Mouse (Mus musculus) lung, postnatal 10 days (tissue): ENCODE measurements around the gene Fbxl3.
A peak's percentile ranks its signal among the peaks of the same experiment; 100 is the strongest.

Experiments
- DNase-seq: peaks from one replicate; pipeline ENCODE4 v3.0.0; 2021

The Fbxl3 gene

DNA sequence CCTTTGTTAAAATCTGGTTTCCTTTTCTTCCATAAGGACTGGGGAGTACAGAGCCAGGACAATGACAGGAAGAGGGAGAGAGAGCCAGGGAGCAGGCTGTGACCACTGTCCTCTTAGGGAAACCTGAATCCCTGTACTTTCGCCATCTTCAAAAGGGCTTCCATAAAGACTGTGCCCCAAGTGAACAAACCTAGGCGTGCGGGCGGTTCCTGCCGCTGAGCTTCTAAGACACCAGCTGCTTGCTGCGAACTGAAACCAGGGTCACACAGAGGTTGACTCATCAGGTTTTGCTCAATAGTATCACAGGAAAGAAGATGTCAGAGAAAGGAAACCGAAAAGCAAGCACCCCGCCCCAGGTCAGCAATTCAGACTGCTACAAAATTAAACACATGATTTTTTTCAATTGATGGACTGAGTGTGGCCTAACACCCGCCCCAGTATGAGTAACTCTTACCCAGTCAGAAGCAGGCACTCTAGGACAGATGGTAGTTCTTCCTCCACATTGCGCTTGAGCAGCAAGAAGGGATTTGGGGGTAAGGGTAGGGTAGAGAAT lies 66.0 kb downstream of the Fbxl3 start:
- DNase-seq: peak; percentile 47
